ENCODE assay signal across 13 mouse cellular contexts in genomic region chr1:66550812-66551211, GRCm38 (mm10).
"Had no signal": no experiment of that assay in that cellular context is flagged by ENCODE, and none has a peak within 500 bp of the region (broad histone marks: within the 10 kb centered on the region; RNA-seq: fewer than 3 reads in every experiment).

No protein-coding gene starts in this region.

- H3K9ac ChIP-seq: liver, embryonic 14.5 days; midbrain, embryonic 15.5 days; neural tube, embryonic 12.5 days had no signal

- H3K4me3 ChIP-seq: limb, embryonic 10.5 days; megakaryocyte, embryonic 14.5 days; midbrain, embryonic 15.5 days; neural tube, embryonic 12.5 days had no signal

- H3K27ac ChIP-seq: limb, embryonic 10.5 days; liver, embryonic 14.5 days; midbrain, embryonic 15.5 days; neural tube, embryonic 12.5 days had no signal

- H3K9me3 ChIP-seq: limb, embryonic 10.5 days; megakaryocyte, embryonic 14.5 days; midbrain, embryonic 15.5 days; neural tube, embryonic 12.5 days had no signal

- DNase-seq: kidney, adult 2 months; kidney, postnatal 36 days; lung, adult 2 months; lung, postnatal 4 days; thymus, adult 2 months; thymus, postnatal 25 days had no signal

- ATAC-seq: lung, postnatal 0 days; midbrain, embryonic 15.5 days had no signal

- H3K4me1 ChIP-seq: limb, embryonic 10.5 days; megakaryocyte, embryonic 14.5 days; midbrain, embryonic 15.5 days; neural tube, embryonic 12.5 days had no signal

- H3K27me3 ChIP-seq: megakaryocyte, embryonic 14.5 days; midbrain, embryonic 15.5 days; neural tube, embryonic 12.5 days had no signal

- H3K36me3 ChIP-seq: limb, embryonic 10.5 days; midbrain, embryonic 15.5 days; neural tube, embryonic 12.5 days had no signal

- H3K4me2 ChIP-seq: midbrain, embryonic 11.5 days; midbrain, embryonic 15.5 days; neural tube, embryonic 12.5 days had no signal
